In genomic region chr5:112406017-112406416, GRCm38 (mm10) we compare ENCODE assay signal across 26 mouse cellular contexts. TPM values are rescaled to one million over a fixed set of nuclear protein-coding genes. Genes with fewer than 3 reads are reported as not detected.
A peak's percentile ranks its signal among the peaks of the same experiment; 100 is the strongest.
DNase-seq lines count a peak whose midpoint lies in the region; ATAC-seq and TF ChIP-seq lines count a peak whose summit lies in the region.
"Had no signal": no experiment of that assay in that cellular context is flagged by ENCODE, and none has a peak within 500 bp of the region (broad histone marks: within the 10 kb centered on the region; RNA-seq: fewer than 3 reads in every experiment).

No protein-coding gene starts in this region.

- no peak overlapping the region for H3K9ac ChIP-seq in lung, embryonic 14.5 days
- H3K9ac ChIP-seq: forebrain, embryonic 13.5 days; forebrain, postnatal 0 days; hindbrain, embryonic 12.5 days had no signal

- no peak for TF ChIP-seq CTCF in lung, embryonic 14.5 days (IDR thresholded peaks at IDR 0.05; ENCODE audit: low read depth)

- H3K4me3 ChIP-seq in lung, embryonic 14.5 days (ENCODE audit: low read depth, low read length): no peak overlapping the region
- no peak overlapping the region for H3K4me3 ChIP-seq in limb, embryonic 10.5 days
- H3K4me3 ChIP-seq: embryonic facial prominence, embryonic 10.5 days; forebrain, embryonic 13.5 days; gastrocnemius, adult 2 months; hindbrain, embryonic 12.5 days had no signal

- no peaks in the 10 kb centered on the region for H3K9me3 ChIP-seq in lung, embryonic 14.5 days (ENCODE audit: low read depth, low read length)
- no peaks in the 10 kb centered on the region for H3K9me3 ChIP-seq in limb, embryonic 10.5 days (replicated peaks)
- H3K9me3 ChIP-seq: embryonic facial prominence, embryonic 10.5 days; forebrain, embryonic 13.5 days; hindbrain, embryonic 12.5 days had no signal

- DNase-seq in cerebellum, postnatal 10 days: peak; percentile 38
- no peak for DNase-seq in cerebellum, adult 9-11 months
- DNase-seq in lung, embryonic 14.5 days: peak; percentile 42
- DNase-seq in lung, postnatal 14 days: no peak
- peak; percentile 85 for DNase-seq in 416B (ENCODE audit: low read depth)
- DNase-seq in limb, embryonic 10.5 days (ENCODE audit: low spot score): no peak
- DNase-seq: adrenal gland, adult 8-10 months; cerebellum, adult 11 months; cerebellum, adult 8-10 months; cerebellum, postnatal 36 days; forebrain, postnatal 0 days; gastrocnemius, adult 2 months; gastrocnemius, postnatal 25 days; heart, postnatal 4 days had no signal

- H3K27ac ChIP-seq in lung, embryonic 14.5 days (ENCODE audit: low read depth): no peak overlapping the region
- no peak overlapping the region for H3K27ac ChIP-seq in limb, embryonic 10.5 days
- H3K27ac ChIP-seq: embryonic facial prominence, embryonic 10.5 days; forebrain, embryonic 13.5 days; gastrocnemius, adult 2 months; hindbrain, embryonic 12.5 days had no signal

- no peak overlapping the region for H3K4me2 ChIP-seq in lung, embryonic 14.5 days
- H3K4me2 ChIP-seq: forebrain, embryonic 13.5 days; hindbrain, embryonic 12.5 days had no signal

- 41% methylated on average over 3 of the region's 3 CpGs for WGBS in lung, embryonic 14.5 days
- WGBS in limb, embryonic 10.5 days: 77% methylated on average over 3 of the region's 3 CpGs

- H3K27me3 ChIP-seq in lung, embryonic 14.5 days (ENCODE audit: insufficient read depth, low read length): no peaks in the 10 kb centered on the region
- peaks cover 8% of the 10 kb centered on the region; the same call in 1 of the 2 replicates for H3K27me3 ChIP-seq in limb, embryonic 10.5 days (ENCODE audit: low read depth, poor library complexity, severe bottlenecking)
- H3K27me3 ChIP-seq: forebrain, embryonic 13.5 days; hindbrain, embryonic 12.5 days had no signal

- no peak for ATAC-seq in lung, embryonic 14.5 days (ENCODE audit: insufficient read depth)
- ATAC-seq in megakaryocyte progenitor cell, adult 5-6 weeks (replicated peaks; ENCODE audit: poor library complexity): peak; percentile 61
- ATAC-seq: forebrain, embryonic 13.5 days; forebrain, postnatal 0 days; hindbrain, embryonic 16.5 days; inflammation-experienced regulatory T-cells, adult 6 months had no signal

- 0 out of 2 replicates have a peak, but pooled peaks cover 3% of the 10 kb centered on the region for H3K4me1 ChIP-seq in lung, embryonic 14.5 days (ENCODE audit: insufficient read depth)
- H3K4me1 ChIP-seq in limb, embryonic 10.5 days: peaks cover 2% of the 10 kb centered on the region; the same call in 1 of the 2 replicates

- H3K36me3 ChIP-seq in lung, embryonic 14.5 days (ENCODE audit: insufficient read depth): no peaks in the 10 kb centered on the region
- no peaks in the 10 kb centered on the region for H3K36me3 ChIP-seq in limb, embryonic 10.5 days
- H3K36me3 ChIP-seq: embryonic facial prominence, embryonic 10.5 days; hindbrain, embryonic 12.5 days had no signal

RNA-seq across cellular contexts. Expression of gene Asphd2, which starts 11.4 kb away (rescaled TPM):
- polyA plus RNA-seq in lung, embryonic 14.5 days (2014; fragmentation: Nextera tagmentation; extraction: Ambion mirVana): 5.6 and 8.0 TPM in 2 replicates
- total RNA-seq in megakaryocyte progenitor cell, adult 5-6 weeks (2015): not detected in 2 replicates
- not detected in 2 replicates for total RNA-seq in megakaryocyte progenitor cell, adult 5-6 weeks (2017)
- 22.0 and 23.6 TPM in 2 replicates for polyA plus RNA-seq in limb, embryonic 10.5 days (2016; fragmentation: Nextera tagmentation; extraction: Ambion mirVana)
- total RNA-seq: granulocyte monocyte progenitor cell, adult 5-6 weeks had no signal
- polyA plus RNA-seq: inflammation-experienced regulatory T-cells, adult 6 months had no signal

RNA-seq across cellular contexts. Expression of gene Gm6588, which starts 43.2 kb away (rescaled TPM):
- not detected in 2 replicates for polyA plus RNA-seq in lung, embryonic 14.5 days (2014; fragmentation: Nextera tagmentation; extraction: Ambion mirVana)
- total RNA-seq in megakaryocyte progenitor cell, adult 5-6 weeks (2015): not detected in 2 replicates
- not detected in 2 replicates for total RNA-seq in megakaryocyte progenitor cell, adult 5-6 weeks (2017)
- polyA plus RNA-seq in limb, embryonic 10.5 days (2016; fragmentation: Nextera tagmentation; extraction: Ambion mirVana): not detected in 2 replicates
- total RNA-seq: adrenal gland, adult 8-10 months; adrenal gland, postnatal 4 days; forebrain, postnatal 0 days; gastrocnemius, adult 2 months; gastrocnemius, postnatal 25 days; granulocyte monocyte progenitor cell, adult 5-6 weeks; heart, postnatal 4 days had no signal
- polyA plus RNA-seq: brain, embryonic 14.5 days; C2C12; embryonic facial prominence, embryonic 10.5 days; embryonic facial prominence, embryonic 14.5 days; heart, embryonic 16.5 days; inflammation-experienced regulatory T-cells, adult 6 months had no signal

RNA-seq across cellular contexts. Expression of gene Gm6583, which starts 50.2 kb away (rescaled TPM):
- 0.16 and 0.26 TPM in 2 replicates for polyA plus RNA-seq in lung, embryonic 14.5 days (2014; fragmentation: Nextera tagmentation; extraction: Ambion mirVana)
- total RNA-seq in megakaryocyte progenitor cell, adult 5-6 weeks (2015): not detected in 2 replicates
- total RNA-seq in megakaryocyte progenitor cell, adult 5-6 weeks (2017): not detected in 2 replicates
- 0.14 and 0.25 TPM in 2 replicates for polyA plus RNA-seq in limb, embryonic 10.5 days (2016; fragmentation: Nextera tagmentation; extraction: Ambion mirVana)
- total RNA-seq: forebrain, postnatal 0 days; gastrocnemius, adult 2 months; gastrocnemius, postnatal 25 days; granulocyte monocyte progenitor cell, adult 5-6 weeks had no signal
- polyA plus RNA-seq: brain, embryonic 14.5 days; forebrain, postnatal 0 days had no signal

Comparison
In these comparisons a context has a peak if more than half of its experiments do, and no peak if none do; other contexts are left out.
1. DNase-seq: peak in cerebellum, postnatal 10 days (2 of 2), lung, embryonic 14.5 days (single experiment) and 416B (single experiment); none in cerebellum, adult 9-11 months (single experiment), lung, postnatal 14 days (single experiment) and limb, embryonic 10.5 days (single experiment).